Mouse (Mus musculus): ENCODE data around the gene Cfap58.

Gene Cfap58

DNA sequence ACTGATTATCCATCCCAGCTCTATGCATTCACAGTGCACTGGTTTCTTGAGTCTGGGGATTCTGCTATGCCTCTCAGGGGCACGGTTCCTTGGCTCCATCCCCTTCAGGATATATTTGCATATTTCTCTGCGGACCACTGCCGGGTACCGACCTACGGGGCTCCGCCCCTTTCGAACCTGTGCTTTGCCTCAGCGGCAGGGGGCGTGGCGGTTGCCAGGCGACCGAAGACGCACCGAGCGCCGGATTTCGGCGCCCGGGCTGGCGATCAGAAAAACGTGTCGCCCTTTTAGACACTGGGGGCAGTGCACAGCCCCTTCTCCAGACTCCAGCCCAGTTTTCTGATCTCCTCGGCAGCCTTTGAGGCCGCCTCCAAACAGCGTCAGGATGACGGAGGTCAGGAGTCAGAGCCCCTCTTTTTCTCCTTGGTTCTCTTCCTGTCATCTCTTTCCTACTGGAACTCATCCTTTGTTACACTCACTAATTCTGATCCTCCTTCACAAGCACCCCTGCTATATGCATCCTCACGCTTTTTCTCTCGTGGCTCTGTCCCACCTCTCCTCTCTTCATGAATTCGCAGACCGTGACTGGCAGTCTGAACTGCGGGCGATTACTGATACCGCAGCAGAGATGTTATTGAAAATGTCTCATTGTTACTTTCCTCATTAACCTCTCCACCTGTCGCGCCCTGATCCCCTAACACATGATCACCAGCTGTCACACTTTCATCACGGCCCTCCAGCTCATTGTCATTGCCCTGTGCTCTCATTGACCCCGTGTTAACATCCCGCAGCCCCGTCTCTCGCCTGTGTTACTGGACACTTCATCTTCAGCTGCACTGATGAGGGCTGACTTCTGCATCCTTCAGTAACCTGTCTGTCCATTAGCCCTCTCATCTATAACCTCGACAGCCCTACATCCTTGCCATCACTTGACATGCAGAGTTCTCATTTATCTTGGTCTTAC, at the start of gene Cfap58:
TSS of gene Cfap58 (plus strand) at position 233 of the 964 bp plus-strand sequence.
- peak; percentile 67 for DNase-seq

GRCm38 (mm10) chr19:47888037-47888436, 49.4 kb upstream of the Cfap58 start:
- no peak for DNase-seq

GRCm38 (mm10) chr19:47890489-47891130, 46.9 kb upstream of the Cfap58 start:
- DNase-seq = peak; percentile 80

GRCm38 (mm10) chr19:47891562-47892312, 45.7 kb upstream of the Cfap58 start:
- peak; percentile 79 for DNase-seq

- DNase-seq = no peak
These were observed 44.4 kb upstream of the Cfap58 start for GRCm38 (mm10) chr19:47893092-47893491.

DNA sequence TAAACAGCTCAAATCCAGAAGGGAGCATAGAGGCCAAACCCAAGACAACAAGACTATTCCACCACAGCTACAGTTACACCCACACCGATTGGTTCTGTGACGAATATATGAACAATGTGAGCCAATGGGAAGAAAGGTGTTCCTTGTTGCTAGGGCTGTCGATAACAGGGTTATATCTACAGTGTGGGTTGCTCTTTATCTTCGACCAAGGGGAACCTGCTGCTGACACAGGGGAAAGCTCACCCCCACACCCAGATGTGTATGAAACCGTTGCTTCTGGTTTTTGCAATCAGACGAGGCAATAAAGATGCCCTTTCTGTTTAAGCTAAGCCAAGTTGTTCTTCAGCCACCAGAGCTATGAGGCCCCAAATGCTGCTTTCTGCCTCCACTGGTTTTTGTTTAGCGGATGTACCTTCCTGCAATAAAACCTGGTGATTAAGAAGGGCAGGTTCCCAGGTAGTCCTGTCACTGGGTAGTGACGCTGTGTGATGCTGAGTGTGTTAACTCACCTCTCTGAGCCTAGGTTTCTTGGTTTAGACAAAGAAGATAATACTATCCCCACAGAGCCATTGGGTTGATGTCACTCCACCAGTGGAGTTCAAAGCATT, 38.9 kb upstream of the Cfap58 start:
- DNase-seq = no peak

DNA sequence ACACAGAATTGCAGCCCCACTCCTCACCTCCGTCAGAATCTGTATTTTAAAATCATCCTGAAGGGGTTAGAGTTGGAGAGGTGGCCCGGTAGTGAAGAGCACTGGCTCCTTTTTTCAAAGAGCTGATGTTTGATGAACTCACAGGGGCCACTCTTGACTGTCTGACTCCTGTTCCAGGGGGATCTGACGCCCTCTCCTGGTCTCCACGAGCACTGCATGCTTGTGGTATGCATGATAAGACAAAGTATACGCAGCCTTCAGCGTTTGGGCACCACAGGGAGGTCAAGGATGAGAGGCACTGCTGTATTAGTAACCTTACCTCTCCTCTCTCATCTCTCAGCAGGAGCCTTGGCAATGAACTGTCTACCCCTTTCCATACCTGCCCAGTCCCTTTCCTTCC, 37.5 kb upstream of the Cfap58 start:
- no peak for DNase-seq

GRCm38 (mm10) chr19:47900558-47900957, 36.9 kb upstream of the Cfap58 start:
- no peak for DNase-seq

DNA sequence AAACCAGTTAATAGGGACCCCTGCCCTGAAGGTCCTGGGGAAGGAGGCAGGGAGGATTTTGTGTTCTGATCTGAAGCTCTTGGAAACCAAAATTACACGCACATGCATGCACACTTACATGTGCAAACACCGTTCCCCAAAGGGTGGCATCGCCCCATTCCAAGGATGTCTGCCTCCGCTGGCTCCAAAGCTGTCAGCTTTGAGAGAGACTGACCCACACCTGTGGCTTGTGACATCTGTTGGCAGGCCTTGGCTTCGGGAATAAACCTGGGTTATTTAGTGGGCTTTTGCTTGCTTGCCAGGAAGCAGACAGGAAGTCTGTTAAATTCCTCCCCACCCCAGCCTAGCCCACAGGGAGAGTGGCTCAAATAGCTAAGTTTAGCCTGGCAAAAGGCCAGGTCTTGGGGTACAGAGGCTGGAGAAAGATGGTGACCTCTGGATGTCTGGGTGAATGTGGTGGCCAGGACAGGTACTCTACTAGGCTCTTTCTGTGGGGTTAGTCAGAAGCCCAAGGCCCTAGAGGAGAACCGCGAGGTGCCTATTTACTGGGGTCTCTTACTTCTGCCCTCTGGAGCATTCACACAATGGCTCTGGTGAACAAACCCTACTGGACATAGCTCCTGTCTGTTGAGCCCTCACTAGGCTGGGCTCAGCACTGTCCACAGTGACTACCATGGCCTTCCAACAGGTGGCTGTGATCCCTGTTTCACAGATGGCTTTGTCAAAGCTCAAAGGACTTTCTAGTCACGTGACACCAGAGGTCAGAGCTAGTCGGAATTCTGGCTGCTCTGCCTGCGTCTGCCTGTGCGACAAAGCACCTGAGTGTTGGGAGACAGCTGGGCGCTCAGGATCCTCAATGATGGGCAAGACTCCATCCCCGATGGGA, 34.9 kb upstream of the Cfap58 start:
- DNase-seq = peak; percentile 84

DNA sequence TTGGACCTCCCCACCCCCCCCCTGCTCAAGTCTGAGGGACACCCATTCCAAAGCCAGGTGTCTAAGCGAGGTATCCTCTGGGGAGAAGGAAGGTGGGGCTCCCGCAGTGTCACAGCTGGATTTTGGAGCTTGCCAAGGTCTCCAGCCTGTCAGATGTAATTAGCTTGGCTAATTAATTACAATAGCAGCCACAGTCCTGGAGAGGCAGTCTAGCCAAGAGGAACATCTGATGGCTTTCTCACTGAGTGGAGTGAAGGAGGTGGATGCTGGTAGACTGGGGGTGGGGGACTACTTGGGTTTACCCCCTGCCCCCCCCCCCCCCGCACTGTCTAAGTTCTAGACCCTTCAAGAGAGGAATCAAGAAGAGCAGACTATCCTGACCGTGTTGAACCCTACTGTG, 33.8 kb upstream of the Cfap58 start:
- no peak for DNase-seq

GRCm38 (mm10) chr19:47905081-47905480, 32.4 kb upstream of the Cfap58 start:
- DNase-seq = no peak

GRCm38 (mm10) chr19:47905603-47906002, 31.9 kb upstream of the Cfap58 start:
- DNase-seq = no peak

DNA sequence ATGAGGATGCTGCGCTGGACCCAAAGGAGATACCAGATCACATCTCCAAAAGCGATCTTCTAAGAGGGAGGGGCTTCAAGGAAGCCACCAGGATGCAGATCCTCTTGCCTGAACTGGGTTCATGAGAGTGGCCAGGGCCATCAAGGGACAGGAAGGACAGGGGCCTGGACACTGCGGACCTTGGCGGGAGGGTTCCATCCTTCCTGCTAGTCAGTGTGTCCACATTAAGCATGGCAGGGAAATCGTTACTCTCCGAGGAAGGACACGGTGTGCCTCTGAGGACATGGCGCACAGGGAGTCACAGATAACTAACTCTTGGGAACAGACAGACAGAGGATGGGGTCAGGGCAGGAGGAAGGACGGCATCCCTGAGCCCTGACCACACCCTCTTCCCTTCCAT, 29.9 kb upstream of the Cfap58 start:
- peak; percentile 69 for DNase-seq

- no peak for DNase-seq
These were observed 28.5 kb upstream of the Cfap58 start for GRCm38 (mm10) chr19:47908961-47909371.

DNA sequence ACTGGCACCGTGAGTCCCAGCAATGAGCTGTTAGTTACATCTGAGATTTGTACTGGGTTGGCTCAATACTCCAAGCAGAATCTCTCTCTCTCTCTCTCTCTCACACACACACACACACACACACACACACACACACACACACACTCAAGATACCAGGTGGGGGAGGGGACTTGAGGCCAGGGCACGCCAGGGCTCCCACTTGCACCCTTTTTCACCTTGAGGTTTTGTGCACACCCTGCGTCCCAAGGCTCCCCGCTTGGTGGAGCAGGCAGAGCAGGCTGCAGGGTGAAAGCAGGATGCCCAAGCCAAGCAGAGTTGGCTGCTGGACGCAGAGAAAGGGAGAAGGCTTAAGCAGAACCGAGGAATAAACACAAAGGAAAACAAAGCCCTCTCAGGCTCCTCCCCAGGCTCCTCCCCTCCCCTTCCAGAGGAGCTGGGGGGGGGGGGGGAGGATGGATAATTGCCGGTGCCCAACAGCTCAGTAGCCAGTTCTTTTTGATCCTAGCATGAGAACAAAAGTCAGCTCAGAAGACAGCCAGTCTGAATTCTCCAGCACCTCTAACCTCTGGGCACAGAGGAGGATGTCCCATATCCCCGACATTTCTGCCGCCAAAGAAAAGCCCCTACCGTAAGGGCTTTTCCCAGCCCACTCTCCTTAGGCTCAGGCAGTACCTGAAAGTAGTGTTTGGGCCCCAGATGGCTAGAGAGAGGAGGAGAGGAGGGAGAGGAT, 27.9 kb upstream of the Cfap58 start:
- peak; percentile 52 for DNase-seq

DNA sequence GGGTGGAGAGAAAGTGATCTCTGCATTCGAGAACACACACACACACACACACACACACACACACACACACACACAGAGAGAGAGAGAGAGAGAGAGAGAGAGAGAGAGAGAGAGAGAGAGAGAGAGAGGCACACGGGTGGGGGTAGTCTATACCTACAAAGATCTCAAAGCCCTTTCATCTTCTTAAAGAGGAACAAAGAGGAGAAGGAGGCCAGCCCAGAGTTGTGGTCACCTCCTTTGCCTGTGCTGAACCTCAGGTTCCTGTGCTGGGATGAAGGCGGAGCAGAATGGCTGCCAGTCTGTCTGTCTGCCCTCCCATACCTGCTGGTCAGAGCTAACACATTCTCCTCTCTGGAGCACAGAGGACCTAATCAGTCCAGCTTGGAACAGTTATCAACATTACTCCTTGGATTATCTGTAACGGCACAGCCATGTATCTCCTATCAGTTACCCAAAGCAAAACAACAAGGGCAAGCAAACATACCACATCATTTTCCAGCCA, 27.3 kb upstream of the Cfap58 start:
- no peak for DNase-seq

DNA sequence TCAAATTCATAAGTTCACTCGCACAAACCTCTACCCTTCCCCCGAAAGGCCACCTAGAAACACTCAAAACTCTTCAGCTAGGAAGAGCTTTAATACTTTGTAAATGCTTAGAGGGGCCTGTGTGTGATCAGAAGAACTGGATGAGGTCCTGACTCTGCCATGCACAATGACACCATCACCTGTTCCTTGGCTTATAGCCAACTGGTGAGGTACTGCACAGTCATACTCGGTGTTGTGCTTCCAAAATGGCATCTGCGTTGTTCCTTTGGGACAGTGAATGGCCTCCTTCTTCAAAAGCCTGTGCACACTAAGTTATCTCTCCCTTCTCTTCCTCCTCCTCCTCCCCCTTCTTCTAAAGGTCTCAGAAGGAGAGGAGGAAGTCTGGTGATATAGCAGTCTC, 26.7 kb upstream of the Cfap58 start:
- no peak for DNase-seq

GRCm38 (mm10) chr19:47913344-47913743, 24.1 kb upstream of the Cfap58 start:
- DNase-seq = no peak

GRCm38 (mm10) chr19:47914191-47914590, 23.3 kb upstream of the Cfap58 start:
- DNase-seq = no peak

GRCm38 (mm10) chr19:47915251-47915650, 22.2 kb upstream of the Cfap58 start:
- no peak for DNase-seq

GRCm38 (mm10) chr19:47917396-47917795, 20.1 kb upstream of the Cfap58 start:
- DNase-seq = no peak
